ENCODE assay signal across 21 mouse cellular contexts in the genomic region with DNA sequence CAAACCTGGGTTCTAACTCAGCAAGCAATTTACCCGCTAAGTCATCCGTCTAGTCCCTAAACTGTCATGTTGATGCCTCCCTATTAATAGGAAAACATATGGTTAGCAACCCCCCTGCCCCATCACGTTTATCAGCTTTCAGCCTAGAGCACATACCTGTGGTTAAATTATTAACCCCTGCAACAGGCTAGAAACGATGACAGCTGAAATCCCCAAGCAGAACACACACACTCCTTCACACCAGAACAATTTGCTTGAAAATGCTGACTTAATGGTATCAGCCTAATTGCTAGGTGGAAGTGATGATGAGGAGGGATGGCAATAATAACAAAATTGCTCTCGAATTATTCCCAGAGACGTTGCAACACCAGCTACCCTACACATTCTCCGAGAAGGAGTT. TPM values are rescaled to one million over a fixed set of nuclear protein-coding genes. Genes with fewer than 3 reads are reported as not detected.
DNase-seq lines count a peak whose midpoint lies in the region; ATAC-seq and TF ChIP-seq lines count a peak whose summit lies in the region.
"Had no signal": no experiment of that assay in that cellular context is flagged by ENCODE, and none has a peak within 500 bp of the region (broad histone marks: within the 10 kb centered on the region; RNA-seq: fewer than 3 reads in every experiment).

No protein-coding gene starts in this region.

- TF ChIP-seq CTCF in heart, postnatal 0 days (IDR thresholded peaks at IDR 0.05; ENCODE audit: low read depth), result no peak

- ATAC-seq in heart, postnatal 0 days (ENCODE audit: insufficient read depth, low read depth), result no peak
- no peak for ATAC-seq in embryonic facial prominence, embryonic 14.5 days (ENCODE audit: low read depth)
- ATAC-seq in intestine, embryonic 15.5 days, result peak; percentile 39; the same call in 1 of the 2 replicates
- ATAC-seq in stomach, embryonic 16.5 days (ENCODE audit: insufficient read depth, low FRiP score), result no peak
- ATAC-seq in midbrain, embryonic 11.5 days (ENCODE audit: low FRiP score), result no peak
- ATAC-seq: inflammation-experienced regulatory T-cells, adult 6 months had no signal

- H3K9me3 ChIP-seq in heart, postnatal 0 days (replicated peaks; ENCODE audit: control insufficient read depth, low read length), result no peaks in the 10 kb centered on the region
- H3K9me3 ChIP-seq in embryonic facial prominence, embryonic 14.5 days (ENCODE audit: control insufficient read depth, low read length), result no peaks in the 10 kb centered on the region
- H3K9me3 ChIP-seq in intestine, embryonic 15.5 days, result no peaks in the 10 kb centered on the region
- H3K9me3 ChIP-seq in stomach, embryonic 16.5 days (replicated peaks; ENCODE audit: control insufficient read depth, low read length), result no peaks in the 10 kb centered on the region; the same call in 1 of the 2 replicates
- H3K9me3 ChIP-seq in midbrain, embryonic 11.5 days (ENCODE audit: control insufficient read depth, low read length), result no peaks in the 10 kb centered on the region
- H3K9me3 ChIP-seq: forebrain, embryonic 12.5 days; hindbrain, embryonic 13.5 days; limb, embryonic 13.5 days; lung, embryonic 15.5 days; neural tube, embryonic 12.5 days had no signal

- H3K36me3 ChIP-seq in heart, postnatal 0 days (replicated peaks; ENCODE audit: control insufficient read depth, insufficient read depth, low read length), result no peaks in the 10 kb centered on the region
- H3K36me3 ChIP-seq in embryonic facial prominence, embryonic 14.5 days (ENCODE audit: control insufficient read depth, insufficient read depth, low read length), result no peaks in the 10 kb centered on the region
- no peaks in the 10 kb centered on the region for H3K36me3 ChIP-seq in intestine, embryonic 15.5 days
- no peaks in the 10 kb centered on the region for H3K36me3 ChIP-seq in stomach, embryonic 16.5 days (ENCODE audit: control insufficient read depth, insufficient read depth, low read length)
- H3K36me3 ChIP-seq in midbrain, embryonic 11.5 days (ENCODE audit: control insufficient read depth, insufficient read depth, low read length), result no peaks in the 10 kb centered on the region
- H3K36me3 ChIP-seq: forebrain, embryonic 12.5 days; hindbrain, embryonic 13.5 days; limb, embryonic 13.5 days; lung, embryonic 15.5 days; neural tube, embryonic 12.5 days had no signal

- DNase-seq in heart, postnatal 0 days (ENCODE audit: low spot score), result no peak
- no peak for DNase-seq in heart, postnatal 36 days
- no peak for DNase-seq in embryonic facial prominence, embryonic 14.5 days (ENCODE audit: low spot score)
- no peak for DNase-seq in midbrain, embryonic 11.5 days (ENCODE audit: low spot score, missing footprints)
- DNase-seq in left cerebral cortex, adult 11 months (ENCODE audit: low spot score), result no peak
- DNase-seq: cerebellum, adult 2 months; gastrocnemius, postnatal 10 days; heart, adult 18-20 months; heart, postnatal 10 days; kidney, postnatal 36 days; lung, postnatal 4 days; spleen, adult 18-20 months had no signal

- intact Hi-C loops in heart, postnatal 36 days (cut with DNase I), result no loop called here

- H3K4me1 ChIP-seq in heart, postnatal 0 days (ENCODE audit: control insufficient read depth, insufficient read depth), result peaks cover 15% of the 10 kb centered on the region
- peaks cover 20% of the 10 kb centered on the region for H3K4me1 ChIP-seq in embryonic facial prominence, embryonic 14.5 days (ENCODE audit: control insufficient read depth, insufficient read depth, low read length)
- H3K4me1 ChIP-seq in intestine, embryonic 15.5 days (replicated peaks), result peaks cover 21% of the 10 kb centered on the region; the same call in 1 of the 2 replicates
- peaks cover 19% of the 10 kb centered on the region for H3K4me1 ChIP-seq in stomach, embryonic 16.5 days (ENCODE audit: control insufficient read depth, insufficient read depth, low read length)
- H3K4me1 ChIP-seq in midbrain, embryonic 11.5 days (ENCODE audit: control insufficient read depth, insufficient read depth, low read length), result no peaks in the 10 kb centered on the region
- H3K4me1 ChIP-seq: forebrain, embryonic 12.5 days; neural tube, embryonic 12.5 days had no signal

- 0 out of 2 replicates have a peak overlapping the region, but pooled peaks have one; percentile 18 for H3K27ac ChIP-seq in heart, postnatal 0 days (ENCODE audit: low read depth)
- H3K27ac ChIP-seq in embryonic facial prominence, embryonic 14.5 days (replicated peaks; ENCODE audit: low read depth, low read length), result peak overlapping the region; percentile 64; the same call in 1 of the 2 replicates
- peak overlapping the region; percentile 36; the same call in 1 of the 2 replicates for H3K27ac ChIP-seq in intestine, embryonic 15.5 days
- peak overlapping the region; percentile 84; the same call in 1 of the 2 replicates for H3K27ac ChIP-seq in stomach, embryonic 16.5 days (ENCODE audit: low read length)
- no peak overlapping the region for H3K27ac ChIP-seq in midbrain, embryonic 11.5 days (ENCODE audit: low read depth, low read length)
- H3K27ac ChIP-seq: forebrain, embryonic 12.5 days; hindbrain, embryonic 13.5 days; liver, embryonic 14.5 days; neural tube, embryonic 12.5 days had no signal

- no peaks in the 10 kb centered on the region for H3K27me3 ChIP-seq in heart, postnatal 0 days (ENCODE audit: control insufficient read depth, insufficient read depth, low read length)
- H3K27me3 ChIP-seq in embryonic facial prominence, embryonic 14.5 days (replicated peaks; ENCODE audit: control insufficient read depth, insufficient read depth, low read length), result no peaks in the 10 kb centered on the region
- no peaks in the 10 kb centered on the region for H3K27me3 ChIP-seq in intestine, embryonic 15.5 days (replicated peaks)
- H3K27me3 ChIP-seq in stomach, embryonic 16.5 days (ENCODE audit: control insufficient read depth, insufficient read depth, low read length), result no peaks in the 10 kb centered on the region
- H3K27me3 ChIP-seq in midbrain, embryonic 11.5 days (ENCODE audit: control insufficient read depth, insufficient read depth, low read length), result no peaks in the 10 kb centered on the region
- H3K27me3 ChIP-seq: forebrain, embryonic 12.5 days; hindbrain, embryonic 13.5 days; limb, embryonic 13.5 days; lung, embryonic 15.5 days; neural tube, embryonic 12.5 days had no signal

- TF ChIP-seq EP300 in heart, postnatal 0 days (IDR thresholded peaks at IDR 0.05; ENCODE audit: low read depth), result no peak

- H3K4me3 ChIP-seq in heart, postnatal 0 days (ENCODE audit: low read depth, low read length), result no peak overlapping the region
- H3K4me3 ChIP-seq in embryonic facial prominence, embryonic 14.5 days (ENCODE audit: low read depth, low read length), result no peak overlapping the region
- no peak overlapping the region for H3K4me3 ChIP-seq in intestine, embryonic 15.5 days (replicated peaks)
- no peak overlapping the region for H3K4me3 ChIP-seq in stomach, embryonic 16.5 days (replicated peaks; ENCODE audit: low read length)
- H3K4me3 ChIP-seq in midbrain, embryonic 11.5 days (ENCODE audit: low read depth, low read length), result no peak overlapping the region
- H3K4me3 ChIP-seq: forebrain, embryonic 12.5 days; hindbrain, embryonic 13.5 days; limb, embryonic 13.5 days; lung, embryonic 15.5 days; neural tube, embryonic 12.5 days had no signal

- H3K4me2 ChIP-seq in heart, postnatal 0 days (ENCODE audit: low read depth, low read length), result no peak overlapping the region
- no peak overlapping the region for H3K4me2 ChIP-seq in embryonic facial prominence, embryonic 14.5 days (ENCODE audit: low read depth, low read length)
- peak overlapping the region; percentile 22; the same call in 1 of the 2 replicates for H3K4me2 ChIP-seq in intestine, embryonic 15.5 days (replicated peaks)
- no peak overlapping the region for H3K4me2 ChIP-seq in stomach, embryonic 16.5 days (ENCODE audit: low read depth, low read length)
- no peak overlapping the region for H3K4me2 ChIP-seq in midbrain, embryonic 11.5 days
- H3K4me2 ChIP-seq: forebrain, embryonic 12.5 days; hindbrain, embryonic 13.5 days; limb, embryonic 13.5 days; lung, embryonic 15.5 days; neural tube, embryonic 12.5 days had no signal

- no peak overlapping the region for H3K9ac ChIP-seq in heart, postnatal 0 days (replicated peaks; ENCODE audit: low read depth, low read length)
- H3K9ac ChIP-seq in embryonic facial prominence, embryonic 14.5 days (ENCODE audit: low read depth, low read length), result no peak overlapping the region
- no peak overlapping the region for H3K9ac ChIP-seq in intestine, embryonic 15.5 days
- no peak overlapping the region for H3K9ac ChIP-seq in stomach, embryonic 16.5 days (ENCODE audit: low read length)
- H3K9ac ChIP-seq in midbrain, embryonic 11.5 days (ENCODE audit: low read length), result no peak overlapping the region
- H3K9ac ChIP-seq: forebrain, embryonic 12.5 days; hindbrain, embryonic 13.5 days; limb, embryonic 13.5 days; liver, embryonic 14.5 days; lung, embryonic 15.5 days; neural tube, embryonic 12.5 days had no signal

- WGBS in heart, postnatal 0 days, result 72% methylated on average over 7 of the region's 7 CpGs
- WGBS in embryonic facial prominence, embryonic 14.5 days, result 42% methylated on average over 7 of the region's 7 CpGs
- WGBS in intestine, embryonic 15.5 days, result 49% methylated on average over 7 of the region's 7 CpGs
- WGBS in stomach, embryonic 16.5 days, result 47% methylated on average over 7 of the region's 7 CpGs
- 82% methylated on average over 7 of the region's 7 CpGs for WGBS in midbrain, embryonic 11.5 days

RNA-seq across cellular contexts. Expression of a gene that starts 42.4 kb away (rescaled TPM):
- total RNA-seq in heart, postnatal 0 days (2014; rRNA removed; ENCODE audit: low replicate concordance), result 3,473 and 3,533 TPM in 2 replicates
- 10,043 and 10,309 TPM in 2 replicates for polyA plus RNA-seq in heart, postnatal 0 days (2015; fragmentation: Nextera tagmentation; extraction: Ambion mirVana)
- total RNA-seq in heart, postnatal 36 days (2021), result over 10,000 TPM; 11,452 to 11,878 TPM
- 985 and 1,264 TPM in 2 replicates for polyA plus RNA-seq in embryonic facial prominence, embryonic 14.5 days (2014; fragmentation: Nextera tagmentation; extraction: Ambion mirVana)
- 994 and 1,099 TPM in 2 replicates for polyA plus RNA-seq in intestine, embryonic 15.5 days (2015; fragmentation: Nextera tagmentation; extraction: Ambion mirVana)
- polyA plus RNA-seq in stomach, embryonic 16.5 days (2015; fragmentation: Nextera tagmentation; extraction: Ambion mirVana), result 1,286 and 1,473 TPM in 2 replicates
- 298 and 333 TPM in 2 replicates for polyA plus RNA-seq in midbrain, embryonic 11.5 days (2014; fragmentation: Nextera tagmentation; extraction: Ambion mirVana)
